28 mouse cellular contexts compared by ENCODE assay signal in genomic region chr13:60843153-60843552, GRCm38 (mm10). TPM values are rescaled to one million over a fixed set of nuclear protein-coding genes. Genes with fewer than 3 reads are reported as not detected.
"Had no signal": no experiment of that assay in that cellular context is flagged by ENCODE, and none has a peak within 500 bp of the region (broad histone marks: within the 10 kb centered on the region; RNA-seq: fewer than 3 reads in every experiment).

No protein-coding gene starts in this region.

- H3K9ac ChIP-seq: liver, embryonic 13.5 days; liver, embryonic 15.5 days; liver, postnatal 0 days; lung, embryonic 15.5 days; midbrain, embryonic 13.5 days; midbrain, embryonic 15.5 days had no signal

- H3K4me2 ChIP-seq: liver, embryonic 13.5 days; liver, embryonic 15.5 days; lung, embryonic 15.5 days; midbrain, embryonic 11.5 days; midbrain, embryonic 13.5 days; midbrain, embryonic 15.5 days had no signal

- H3K4me1 ChIP-seq: liver, embryonic 13.5 days; liver, embryonic 15.5 days; lung, embryonic 15.5 days; midbrain, embryonic 13.5 days; midbrain, embryonic 15.5 days had no signal

- H3K4me3 ChIP-seq: liver, embryonic 13.5 days; liver, embryonic 15.5 days; lung, embryonic 15.5 days; megakaryocyte, embryonic 14.5 days; midbrain, embryonic 13.5 days; midbrain, embryonic 15.5 days had no signal

- ATAC-seq: liver, postnatal 0 days; midbrain, embryonic 13.5 days; midbrain, embryonic 15.5 days had no signal

- H3K27me3 ChIP-seq: liver, embryonic 13.5 days; liver, embryonic 15.5 days; lung, embryonic 15.5 days; megakaryocyte, embryonic 14.5 days; midbrain, embryonic 13.5 days; midbrain, embryonic 15.5 days had no signal

- H3K36me3 ChIP-seq: liver, embryonic 13.5 days; liver, embryonic 15.5 days; lung, embryonic 15.5 days; midbrain, embryonic 13.5 days; midbrain, embryonic 15.5 days had no signal

- H3K9me3 ChIP-seq: liver, embryonic 13.5 days; liver, embryonic 15.5 days; lung, embryonic 15.5 days; megakaryocyte, embryonic 14.5 days; midbrain, embryonic 13.5 days; midbrain, embryonic 15.5 days had no signal

- DNase-seq: liver, embryonic 13.5 days; liver, postnatal 0 days; lung, adult 2 months; lung, postnatal 14 days; lung, postnatal 36 days; retina, postnatal 1 day; right cerebral cortex, adult 18-20 months; right cerebral cortex, postnatal 25 days; right cerebral cortex, postnatal 4 days; spleen, adult 18-20 months; thymus, adult 18-20 months; thymus, postnatal 14 days; thymus, postnatal 36 days had no signal

- H3K27ac ChIP-seq: liver, embryonic 13.5 days; liver, embryonic 15.5 days; lung, embryonic 15.5 days; macrophage; midbrain, embryonic 13.5 days; midbrain, embryonic 15.5 days had no signal

RNA-seq across cellular contexts. Expression of gene 4930486L24Rik, which starts 21.1 kb away (rescaled TPM):
- polyA plus RNA-seq: liver, embryonic 13.5 days; liver, postnatal 0 days; lung, adult 2 months; lung, embryonic 15.5 days; macrophage; midbrain, embryonic 11.5 days; midbrain, embryonic 13.5 days; midbrain, postnatal 0 days; neural tube, embryonic 11.5 days; neural tube, embryonic 14.5 days; small intestine, adult 2 months; stomach, embryonic 14.5 days; stomach, embryonic 16.5 days had no signal

RNA-seq across cellular contexts. Expression of gene Ctsll3, which starts 40.5 kb away (rescaled TPM):
- polyA plus RNA-seq: liver, embryonic 13.5 days; liver, embryonic 15.5 days; liver, postnatal 0 days; lung, adult 2 months; lung, embryonic 15.5 days; lung, postnatal 0 days; macrophage; midbrain, embryonic 11.5 days; midbrain, embryonic 13.5 days; midbrain, embryonic 15.5 days; midbrain, postnatal 0 days; neural tube, embryonic 11.5 days; neural tube, embryonic 14.5 days; small intestine, adult 2 months; stomach, embryonic 14.5 days; stomach, embryonic 16.5 days; thymus, postnatal 0 days had no signal

RNA-seq across cellular contexts. Expression of gene Gm49392, which starts 53.5 kb away (rescaled TPM):
- polyA plus RNA-seq: liver, embryonic 15.5 days; midbrain, embryonic 13.5 days; midbrain, embryonic 15.5 days; midbrain, postnatal 0 days; neural tube, embryonic 14.5 days; small intestine, adult 2 months; stomach, embryonic 14.5 days had no signal

RNA-seq across cellular contexts. Expression of gene BC051665, which starts 57.0 kb away (rescaled TPM):
- polyA plus RNA-seq: liver, embryonic 13.5 days; liver, embryonic 15.5 days; liver, postnatal 0 days; lung, adult 2 months; lung, embryonic 15.5 days; lung, postnatal 0 days; macrophage; midbrain, embryonic 11.5 days; midbrain, embryonic 13.5 days; midbrain, embryonic 15.5 days; midbrain, postnatal 0 days; neural tube, embryonic 11.5 days; neural tube, embryonic 14.5 days; small intestine, adult 2 months; stomach, embryonic 14.5 days; stomach, embryonic 16.5 days; thymus, postnatal 0 days had no signal
